Mouse (Mus musculus) midbrain, embryonic 14.5 days (tissue): ENCODE results near the gene Plcb3. TPM values are rescaled to one million over a fixed set of nuclear protein-coding genes. Genes with fewer than 3 reads are reported as not detected.

Experiments used
- ATAC-seq: fragments of 200-750 bp; cut with Nextera tagmentation; 2 replicates; pipeline ENCODE4 v1.8.0; 2017; ENCODE audit warnings: moderate number of reproducible peaks, moderate library complexity; ENCODE audit not compliant: low FRiP score, low TSS enrichment
- DNase-seq: peaks from one replicate; pipeline ENCODE4 v3.0.0-alpha.2; 2015
- H3K27ac ChIP-seq: fragments of 300-500 bp; sonication (generic); replicated peaks from 2 replicates; pipeline ENCODE4 v1.5.1; 2014; ENCODE audit warnings: mild to moderate bottlenecking, low read depth, low read length, moderate library complexity
- H3K27me3 ChIP-seq: fragments of 300-500 bp; sonication (generic); 2 replicates; pipeline ENCODE4 v1.6.1; 2014; ENCODE audit warnings: low read length, control low read depth, mixed read lengths; ENCODE audit not compliant: control insufficient read depth, insufficient read depth
- H3K36me3 ChIP-seq: fragments of 300-500 bp; sonication (generic); 2 replicates; pipeline ENCODE4 v1.6.1; 2014; ENCODE audit warnings: low read length, control low read depth; ENCODE audit not compliant: control insufficient read depth, insufficient read depth
- H3K4me1 ChIP-seq: fragments of 300-500 bp; sonication (generic); 2 replicates; pipeline ENCODE4 v1.6.1; 2014; ENCODE audit warnings: mild to moderate bottlenecking, antibody characterized with exemption, low read length, control low read depth; ENCODE audit not compliant: control insufficient read depth, insufficient read depth
- H3K4me2 ChIP-seq: fragments of 300-500 bp; sonication (generic); 2 replicates; pipeline ENCODE4 v1.6.1; 2014; ENCODE audit warnings: mild to moderate bottlenecking, low read length, moderate library complexity
- H3K4me3 ChIP-seq: fragments of 300-500 bp; sonication (generic); replicated peaks from 2 replicates; pipeline ENCODE4 v1.5.1; 2014; ENCODE audit warnings: low read depth, low read length
- H3K9ac ChIP-seq: fragments of 300-500 bp; sonication (generic); replicated peaks from 2 replicates; pipeline ENCODE4 v1.6.1; 2014; ENCODE audit warnings: mild to moderate bottlenecking, low read length, moderate library complexity
- H3K9me3 ChIP-seq: fragments of 300-500 bp; sonication (generic); 2 replicates; pipeline ENCODE4 v1.6.1; 2016; ENCODE audit warnings: low read length, control low read depth, mixed read lengths; ENCODE audit not compliant: control insufficient read depth
- WGBS: fragments of 180-500 bp; shearing (Covaris S2); extraction: QIAGEN DNeasy Blood & Tissue Kit; methylation state at CpG from one replicate; pipeline ENCODE4 v1.1.7; 2014; 5-methylcytosine and 5-hydroxymethylcytosine counted together
- microRNA-seq: library from miRNA; unstranded; fragments of <30 nt; microRNA quantifications from one replicate; pipeline ENCODE4, GENCODE M21; 2016
- polyA plus RNA-seq: library from polyadenylated mRNA; unstranded; fragments of >200 nt; fragmentation: Nextera tagmentation; extraction: Ambion mirVana; gene quantifications from 2 replicates; pipeline ENCODE4 v1.2.1, GENCODE M21; 2014

The Plcb3 gene
- polyA plus RNA-seq, 1 experiment from 2014 or later, result 8.8 TPM

DNA sequence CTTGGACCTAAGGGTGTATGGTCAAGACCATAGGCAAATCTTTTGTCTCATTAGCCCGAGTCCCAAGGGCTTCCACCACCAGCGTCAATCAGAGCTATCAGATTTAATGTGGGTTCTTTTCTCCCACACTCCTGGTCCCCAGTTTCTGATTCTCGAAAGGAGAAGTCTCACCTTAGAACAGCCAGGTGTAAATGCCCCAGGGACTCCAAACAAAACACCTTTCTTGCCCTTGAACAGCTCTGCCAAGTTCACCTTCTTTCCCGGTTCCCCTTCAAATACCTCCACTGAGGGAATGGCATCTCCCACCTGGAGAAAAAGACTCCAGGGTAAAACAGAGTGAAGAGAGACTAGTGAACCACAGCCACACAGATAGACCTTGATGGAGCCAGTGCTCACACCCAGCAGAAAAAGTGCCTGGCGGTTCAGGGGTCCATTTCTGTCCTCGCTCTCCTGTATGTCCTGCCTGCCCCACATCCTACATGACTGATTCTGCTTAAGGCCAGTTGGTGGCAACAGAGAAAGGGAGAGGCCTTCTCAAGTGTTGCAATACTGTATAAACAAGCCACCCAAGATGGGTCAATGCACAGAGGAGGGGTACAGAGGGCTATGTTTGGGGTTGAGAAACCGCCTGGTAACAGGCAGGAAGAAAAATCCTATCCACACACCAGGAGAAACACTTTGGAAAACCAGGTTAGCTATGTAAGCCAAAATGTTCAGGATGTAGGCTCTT, 68.3 kb downstream of the Plcb3 start:
- Histone ChIP-seq H3K27me3 (no peaks in the 10 kb centered on the region), H3K9ac (no peak overlapping the region; the same call in 1 of the 2 replicates), H3K36me3 (peaks cover 50% of the 10 kb centered on the region), H3K4me3 (peak overlapping the region; percentile 63; the same call in 1 of the 2 replicates), H3K27ac (no peak overlapping the region), H3K9me3 (no peaks in the 10 kb centered on the region), H3K4me2 (peak overlapping the region; percentile 91), H3K4me1 (peaks cover 16% of the 10 kb centered on the region)
- DNase-seq, result no peak
- 92% methylated on average over 7 of the region's 7 CpGs for WGBS
- ATAC-seq, result no peak

DNA sequence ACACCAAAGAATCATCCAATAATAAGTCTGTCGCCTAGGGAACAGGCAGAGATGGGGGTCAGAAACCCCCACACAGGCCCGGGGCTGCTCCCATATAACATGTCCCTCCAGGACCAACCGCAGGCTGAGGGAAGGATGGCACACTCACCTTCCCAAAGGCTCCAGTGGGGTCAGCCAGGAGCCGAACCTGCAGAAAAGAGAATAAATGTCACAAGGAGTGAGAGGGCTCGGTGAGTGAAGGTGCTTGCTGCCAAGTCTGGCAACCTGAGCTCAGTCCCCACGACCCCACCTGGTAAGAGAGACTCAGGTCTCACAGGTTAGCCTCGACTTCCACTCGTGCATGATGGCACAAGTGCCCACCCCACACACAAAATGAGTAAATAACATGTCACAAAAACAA, 69.2 kb downstream of the Plcb3 start:
- Histone ChIP-seq H3K36me3 (peaks cover 42% of the 10 kb centered on the region), H3K4me3 (no peak overlapping the region), H3K9ac (no peak overlapping the region), H3K9me3 (no peaks in the 10 kb centered on the region), H3K27me3 (no peaks in the 10 kb centered on the region), H3K4me1 (peaks cover 16% of the 10 kb centered on the region), H3K27ac (no peak overlapping the region), H3K4me2 (no peak overlapping the region)
- WGBS, result 96% methylated on average over 8 of the region's 8 CpGs
- ATAC-seq, result no peak
- no peak for DNase-seq

DNA sequence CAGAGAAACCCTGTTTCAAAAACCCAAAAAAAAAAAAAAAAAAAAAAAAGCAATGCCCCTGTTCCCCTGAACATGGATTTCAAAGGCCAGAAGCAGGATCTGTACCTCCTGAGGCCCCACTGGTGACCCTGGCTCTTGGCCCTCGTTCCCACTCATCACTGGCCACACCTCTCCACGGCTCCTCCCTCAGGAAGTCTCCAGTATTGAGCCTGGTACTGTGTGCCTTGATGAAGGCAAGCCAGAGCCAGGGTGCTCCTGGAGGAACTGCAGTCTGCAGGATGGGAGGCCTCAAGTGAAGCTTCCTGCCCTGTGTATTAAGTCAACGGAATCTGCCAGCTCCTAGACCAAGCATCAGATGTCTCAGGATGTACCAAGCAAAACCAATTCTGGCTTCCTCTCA, 70.1 kb downstream of the Plcb3 start:
- peaks cover 34% of the 10 kb centered on the region for H3K36me3 ChIP-seq
- H3K4me1 ChIP-seq, result peaks cover 16% of the 10 kb centered on the region
- no peaks in the 10 kb centered on the region for H3K9me3 ChIP-seq
- no peaks in the 10 kb centered on the region for H3K27me3 ChIP-seq
- DNase-seq (no peak), ATAC-seq (no peak)
- no peak overlapping the region for H3K27ac ChIP-seq
- no peak overlapping the region for H3K9ac ChIP-seq
- H3K4me3 ChIP-seq, result no peak overlapping the region
- H3K4me2 ChIP-seq, result no peak overlapping the region
- 90% methylated on average over 3 of the region's 3 CpGs for WGBS

DNA sequence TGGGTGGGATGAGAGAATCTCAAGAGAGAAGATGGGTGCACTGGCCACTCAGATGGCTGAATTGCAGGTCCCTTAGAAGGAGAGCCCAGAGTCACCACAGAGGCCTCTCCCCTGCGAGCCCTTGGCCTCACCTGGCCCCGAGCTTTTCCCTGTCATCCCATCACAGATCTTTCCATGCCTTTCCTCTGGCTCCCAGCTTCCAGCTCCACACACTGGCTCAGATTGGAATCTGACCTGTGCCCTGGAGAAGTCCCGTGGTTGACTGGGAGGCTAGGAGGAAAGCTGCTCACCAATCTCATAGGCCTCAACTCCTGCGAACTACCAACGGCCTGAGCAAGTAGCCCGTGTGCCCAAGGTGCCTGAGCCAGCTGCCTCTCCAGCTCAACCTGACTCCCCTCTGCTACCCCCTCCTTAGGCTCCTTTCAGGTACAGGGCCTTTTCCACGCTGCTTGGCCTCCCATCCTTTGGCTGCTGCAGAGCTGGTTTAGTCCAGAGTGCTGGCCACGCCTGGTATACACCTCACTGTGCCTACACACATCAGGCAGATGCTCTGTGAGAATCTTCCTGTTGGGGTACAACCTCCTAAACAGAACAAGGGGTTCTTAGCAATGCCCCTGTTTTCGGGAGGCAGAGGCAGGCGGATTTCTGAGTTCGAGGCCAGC, 70.6 kb downstream of the Plcb3 start:
- no peak for DNase-seq
- no peaks in the 10 kb centered on the region for H3K9me3 ChIP-seq
- H3K4me1 ChIP-seq, result peaks cover 16% of the 10 kb centered on the region

DNA sequence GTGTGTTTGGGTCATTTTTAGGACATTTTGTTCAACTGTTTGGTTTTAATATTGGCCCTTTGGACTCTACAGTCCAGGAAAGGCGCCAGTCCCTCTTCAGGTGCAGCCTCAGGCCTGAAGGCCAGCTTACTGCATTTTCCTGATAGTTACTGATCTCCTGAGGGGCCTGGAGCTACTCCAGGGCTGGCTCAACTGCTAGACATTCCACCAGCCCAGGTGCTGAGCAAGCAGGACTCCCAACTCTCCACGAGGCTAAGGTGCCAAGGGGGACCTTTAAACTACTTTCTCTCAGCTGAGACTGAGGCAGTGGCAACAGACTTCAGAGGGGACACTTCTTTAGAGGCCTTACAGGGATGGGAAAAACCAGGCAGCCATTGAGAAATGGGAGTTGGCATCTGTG, 71.4 kb downstream of the Plcb3 start:
- no peak for DNase-seq
- Histone ChIP-seq H3K27ac (no peak overlapping the region), H3K4me1 (peaks cover 16% of the 10 kb centered on the region), H3K9me3 (no peaks in the 10 kb centered on the region), H3K27me3 (no peaks in the 10 kb centered on the region), H3K36me3 (peaks cover 31% of the 10 kb centered on the region), H3K4me3 (no peak overlapping the region), H3K9ac (no peak overlapping the region), H3K4me2 (no peak overlapping the region)
- no peak for ATAC-seq
- 86% methylated on average over 2 of the region's 2 CpGs for WGBS

More for the DNA sequence above, 70.6 kb downstream of the Plcb3 start:
- Histone ChIP-seq H3K27ac (no peak overlapping the region), H3K4me3 (no peak overlapping the region), H3K27me3 (no peaks in the 10 kb centered on the region), H3K36me3 (peaks cover 31% of the 10 kb centered on the region), H3K4me2 (no peak overlapping the region), H3K9ac (no peak overlapping the region)
- 94% methylated on average over 11 of the region's 11 CpGs for WGBS
- no peak for ATAC-seq

DNA sequence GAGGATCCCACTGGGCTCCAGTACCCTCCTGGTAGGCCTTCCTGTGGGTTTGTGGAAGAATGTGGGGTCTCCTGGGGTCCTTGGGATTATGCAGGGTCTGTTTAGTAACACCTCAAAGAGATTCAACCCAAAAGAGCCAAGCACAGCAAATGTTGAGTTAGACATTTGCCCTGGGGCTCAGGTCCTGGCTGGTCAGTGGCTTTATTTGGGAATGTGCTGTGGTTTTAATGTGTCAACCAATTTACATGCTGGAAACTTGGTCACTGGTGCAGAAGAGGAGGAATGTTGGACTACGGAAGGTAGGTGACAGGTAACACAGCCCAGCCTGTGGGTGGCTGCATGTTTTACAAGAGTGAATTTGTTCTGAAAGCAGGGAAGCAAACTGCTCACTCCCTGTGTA, 73.2 kb downstream of the Plcb3 start:
- DNase-seq (no peak), ATAC-seq (no peak)
- Histone ChIP-seq H3K4me3 (no peak overlapping the region), H3K9me3 (no peaks in the 10 kb centered on the region), H3K36me3 (peaks cover 31% of the 10 kb centered on the region), H3K4me1 (peaks cover 5% of the 10 kb centered on the region; the same call in 1 of the 2 replicates), H3K4me2 (no peak overlapping the region), H3K27me3 (no peaks in the 10 kb centered on the region), H3K9ac (no peak overlapping the region), H3K27ac (no peak overlapping the region)
- WGBS, result 96% methylated on average over 1 of the region's 1 CpGs

Small RNA genes within 50 kb of the gene (microRNA-seq; reads per million reads assigned to microRNA genes)
- gene Mir6990, result 2.5 reads per million, percentile 17 among the genes with 10 or more reads in this experiment

Other genes with a start within 250 kb of the Plcb3 start
- gene Rps6ka4, start 135.8 kb downstream of the Plcb3 start, polyA plus RNA-seq, result 6.0 and 6.8 TPM in 2 replicates
- 0.23 and 0.49 TPM in 2 replicates for gene Ccdc88b, start 118.3 kb downstream of the Plcb3 start, polyA plus RNA-seq
- gene Trmt112, start 66.8 kb downstream of the Plcb3 start, polyA plus RNA-seq, result 115 and 140 TPM in 2 replicates
- 215 and 328 TPM in 2 replicates for gene Prdx5, start 66.4 kb downstream of the Plcb3 start, polyA plus RNA-seq
- 6.9 and 13.6 TPM in 2 replicates for gene Esrra, start 54.7 kb downstream of the Plcb3 start, polyA plus RNA-seq
- gene Catsperz, start 51.1 kb downstream of the Plcb3 start, polyA plus RNA-seq, result 0.53 and 0.78 TPM in 2 replicates
- 1.9 and 3.4 TPM in 2 replicates for gene Kcnk4, start 42.0 kb downstream of the Plcb3 start, polyA plus RNA-seq
- gene Bad, start 34.6 kb downstream of the Plcb3 start, polyA plus RNA-seq, result 77.1 and 79.3 TPM in 2 replicates
- gene Gpr137, start 34.0 kb downstream of the Plcb3 start, polyA plus RNA-seq, result 56.0 and 60.4 TPM in 2 replicates
- gene Ppp1r14b, start 1.5 kb downstream of the Plcb3 start, polyA plus RNA-seq, result 198 and 257 TPM in 2 replicates
- gene Fkbp2, start 4.0 kb upstream of the Plcb3 start, polyA plus RNA-seq, result 73.8 and 86.9 TPM in 2 replicates
- 33.1 and 47.3 TPM in 2 replicates for gene Vegfb, start 11.2 kb upstream of the Plcb3 start, polyA plus RNA-seq
- 23.1 and 26.7 TPM in 2 replicates for gene Dnajc4, start 16.1 kb upstream of the Plcb3 start, polyA plus RNA-seq
- 19.4 and 20.2 TPM in 2 replicates for gene Nudt22, start 19.6 kb upstream of the Plcb3 start, polyA plus RNA-seq
- gene Trpt1, start 19.7 kb upstream of the Plcb3 start, polyA plus RNA-seq, result 18.6 and 20.0 TPM in 2 replicates
- gene Fermt3, start 43.0 kb upstream of the Plcb3 start, polyA plus RNA-seq, result 1.7 and 3.0 TPM in 2 replicates
- 180 and 217 TPM in 2 replicates for gene Stip1, start 63.5 kb upstream of the Plcb3 start, polyA plus RNA-seq
- gene Macrod1, start 80.3 kb upstream of the Plcb3 start, polyA plus RNA-seq, result 3.4 and 3.9 TPM in 2 replicates
- 7.0 and 10.2 TPM in 2 replicates for gene Flrt1, start 129.3 kb upstream of the Plcb3 start, polyA plus RNA-seq
- gene Otub1, start 229.8 kb upstream of the Plcb3 start, polyA plus RNA-seq, result 244 and 263 TPM in 2 replicates
- 921 and 1,195 TPM in 2 replicates for gene Cox8a, start 241.1 kb upstream of the Plcb3 start, polyA plus RNA-seq